Mouse (Mus musculus) CH12.LX (cell line): ENCODE measurements around the gene Col25a1. TPM values are rescaled to one million over a fixed set of nuclear protein-coding genes. Genes with fewer than 3 reads are reported as not detected.

Source experiments
- DNase-seq: peaks from one replicate; pipeline ENCODE4 v3.0.0-alpha.2; 2013; ENCODE audit errors: extremely low read depth
- H3K27ac ChIP-seq: 2 replicates; pipeline ENCODE4 v1.5.1; 2012; ENCODE audit warnings: low read depth, mild to moderate bottlenecking, control low read depth, moderate library complexity; ENCODE audit not compliant: insufficient read depth
- H3K27me3 ChIP-seq: replicated peaks from 2 replicates; pipeline ENCODE3; 2012; ENCODE audit warnings: inconsistent platforms
- H3K36me3 ChIP-seq, 2 experiments: replicated peaks in 1 of 2; 2 replicates each; pipeline versions ENCODE3 to v1.6.1; 2012; ENCODE audit warnings: inconsistent platforms in 1 of 2, low read length in 1 of 2, mild to moderate bottlenecking in 1 of 2, mixed read lengths in 1 of 2, moderate library complexity in 1 of 2; ENCODE audit not compliant: control insufficient read depth in 1 of 2, insufficient read depth in 1 of 2
- H3K4me1 ChIP-seq, 2 experiments: 2 replicates each; pipeline ENCODE4 v1.6.1; 2012; ENCODE audit warnings: inconsistent platforms in 1 of 2, moderate library complexity in 1 of 2; ENCODE audit not compliant: insufficient read depth in 2 of 2, control insufficient read depth in 1 of 2
- H3K4me2 ChIP-seq: 2 replicates; pipeline ENCODE4 v1.6.1; 2012; ENCODE audit warnings: low read depth, mild to moderate bottlenecking, control low read depth; ENCODE audit not compliant: poor library complexity, insufficient read depth, severe bottlenecking
- H3K4me3 ChIP-seq, 3 experiments: fragments of 150-350 bp in 1 of 3; sonication (generic) in 1 of 3; replicated peaks in 1 of 3; 2 replicates each; pipeline versions ENCODE3 to v1.5.1; 2011 to 2012; ENCODE audit warnings: low read depth in 2 of 3, low read length in 2 of 3, mild to moderate bottlenecking in 2 of 3, moderate library complexity in 2 of 3, control low read depth in 1 of 3, improper control_type of control experiment in 1 of 3, inconsistent platforms in 1 of 3, mixed read lengths in 1 of 3; ENCODE audit not compliant: poor library complexity in 1 of 3
- H3K79me2 ChIP-seq: replicated peaks from 2 replicates; pipeline ENCODE4 v1.6.1; 2012; ENCODE audit warnings: mild to moderate bottlenecking, moderate library complexity; ENCODE audit not compliant: control insufficient read depth, poor library complexity, insufficient read depth, severe bottlenecking; ENCODE audit errors: extremely low read depth
- H3K9ac ChIP-seq: 2 replicates; pipeline ENCODE4 v1.6.1; 2012; ENCODE audit warnings: low read depth, mild to moderate bottlenecking, control low read depth, moderate library complexity; ENCODE audit not compliant: insufficient read depth
- H3K9me3 ChIP-seq: replicated peaks from 2 replicates; pipeline ENCODE3; 2012; ENCODE audit warnings: low read length, inconsistent platforms, mixed read lengths
- BHLHE40 ChIP-seq: IDR thresholded peaks from 2 replicates; pipeline ENCODE4 v1.6.1; 2011; ENCODE audit warnings: mild to moderate bottlenecking, low read depth, low read length, improper control_type of control experiment
- CHD1 ChIP-seq: IDR thresholded peaks from 2 replicates; pipeline ENCODE4 v1.6.1; 2012; ENCODE audit warnings: low read depth, low read length, improper control_type of control experiment, inconsistent platforms
- GABPA ChIP-seq: IDR thresholded peaks from 2 replicates; pipeline ENCODE4 v1.6.1; 2012; ENCODE audit warnings: low read depth, low read length, improper control_type of control experiment, inconsistent platforms; ENCODE audit not compliant: insufficient replicate concordance
- JUN ChIP-seq: IDR thresholded peaks from 2 replicates; pipeline ENCODE4 v1.6.1; 2011; ENCODE audit warnings: low read depth, mild to moderate bottlenecking, low read length, improper control_type of control experiment, moderate library complexity; ENCODE audit not compliant: insufficient read depth
- JUND ChIP-seq: conservative IDR thresholded peaks from 2 replicates; pipeline ENCODE4 v1.6.1; 2011; ENCODE audit warnings: low read depth, low read length, improper control_type of control experiment
- KAT2A ChIP-seq: IDR thresholded peaks from 2 replicates; pipeline ENCODE4 v1.6.1; 2012; ENCODE audit warnings: low read length, improper control_type of control experiment, inconsistent platforms; ENCODE audit not compliant: insufficient replicate concordance
- MAFK ChIP-seq: IDR thresholded peaks from 2 replicates; pipeline ENCODE4 v1.6.1; 2011; ENCODE audit warnings: low read length, improper control_type of control experiment; ENCODE audit not compliant: insufficient replicate concordance
- MAZ ChIP-seq: IDR thresholded peaks from 2 replicates; pipeline ENCODE4 v1.6.1; 2012; ENCODE audit warnings: low read depth, mild to moderate bottlenecking, inconsistent platforms, low read length, improper control_type of control experiment, moderate library complexity
- NELFE ChIP-seq: IDR thresholded peaks from 2 replicates; pipeline ENCODE4 v1.6.1; 2011; ENCODE audit warnings: low read depth, low read length, improper control_type of control experiment
- PAX5 ChIP-seq: IDR thresholded peaks from 2 replicates; pipeline ENCODE4 v1.6.1; 2012; ENCODE audit warnings: low read length, inconsistent platforms, mixed read lengths
- UBTF ChIP-seq: IDR thresholded peaks from 2 replicates; pipeline ENCODE4 v1.6.1; 2012; ENCODE audit warnings: low read depth, mild to moderate bottlenecking, inconsistent platforms, low read length, improper control_type of control experiment, moderate library complexity
- USF1 ChIP-seq: IDR thresholded peaks from 2 replicates; pipeline ENCODE4 v1.6.1; 2014; ENCODE audit warnings: low read depth, mild to moderate bottlenecking, inconsistent platforms, low read length, improper control_type of control experiment
- USF2 ChIP-seq: conservative IDR thresholded peaks from 2 replicates; pipeline ENCODE4 v1.6.1; 2011; ENCODE audit warnings: low read depth, low read length, improper control_type of control experiment
- ZC3H11A ChIP-seq: IDR thresholded peaks from 2 replicates; pipeline ENCODE4 v1.6.1; 2012; ENCODE audit warnings: low read depth, mild to moderate bottlenecking, inconsistent platforms, low read length, improper control_type of control experiment
- ZKSCAN1 ChIP-seq: IDR thresholded peaks from 2 replicates; pipeline ENCODE4 v1.6.1; 2012; ENCODE audit warnings: low read depth, inconsistent platforms, low read length, improper control_type of control experiment, borderline replicate concordance
- ZNF384 ChIP-seq: IDR thresholded peaks from 2 replicates; pipeline ENCODE4 v1.6.1; 2012; ENCODE audit warnings: low read depth, low read length, improper control_type of control experiment, inconsistent platforms
- dilution Hi-C: fragments of 300-500 bp; cut with MboI; formaldehyde crosslinking; loops from 2 replicates; pipeline ENCODE4 v1.14.3; 2020; ENCODE audit warnings: low sequenced_read_pairs; ENCODE audit not compliant: extremely low pct_unique_long_range_greater_than_20kb, extremely low pct_ligation_motif_present
- in situ Hi-C: fragments of 300-500 bp; cut with MboI; formaldehyde crosslinking; loops from 3 replicates; pipeline ENCODE4 v1.14.3; 2019; ENCODE audit warnings: low sequenced_read_pairs, low pct_ligation_motif_present, low pct_unique_long_range_greater_than_20kb, mixed read lengths
- polyA plus RNA-seq: library from polyadenylated mRNA; unstranded; fragments of >175 nt; gene quantifications from 2 replicates; pipeline ENCODE4 v1.2.1, GENCODE M21; 2012; ENCODE audit warnings: low read depth; ENCODE audit not compliant: insufficient read length
- total RNA-seq, 2 experiments: library from RNA; depleted of rRNA; stranded (reverse); fragments of 300-350 nt in 1 of 2; fragments of >200 nt in 1 of 2; gene quantifications; 2 replicates each; pipeline ENCODE4 v1.2.3; 2012 to 2014

Gene Col25a1
- total and polyA plus RNA-seq, 3 experiments, result not detected

DNA sequence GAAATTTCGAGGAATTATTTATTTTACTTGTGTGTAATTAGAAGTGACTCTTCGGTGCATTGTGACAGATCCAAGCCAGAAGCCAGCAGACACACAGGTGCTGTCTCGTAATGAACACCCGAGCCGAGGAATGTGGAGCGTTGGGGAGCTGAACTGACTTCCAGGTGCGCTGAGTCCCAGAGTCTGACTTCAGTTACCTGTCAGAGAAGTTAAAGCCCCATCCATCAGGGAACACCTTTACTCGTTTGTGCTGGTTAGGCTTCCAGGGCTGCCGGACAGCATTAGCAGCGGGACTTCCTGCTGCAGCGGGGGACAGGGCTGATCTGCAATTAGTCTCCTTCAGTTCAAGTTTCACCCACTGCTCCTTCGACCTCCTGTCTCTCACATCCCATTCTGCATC, 172.3 kb downstream of the Col25a1 start:
- Histone ChIP-seq H3K27ac (no peak overlapping the region), H3K9ac (no peak overlapping the region), H3K9me3 (no peaks in the 10 kb centered on the region), H3K4me1 (peaks cover 0 to 10% of the 10 kb centered on the region in 2 experiments; a peak in 2 of 4 replicates), H3K4me3 (no peak overlapping the region), H3K4me2 (no peak overlapping the region), H3K36me3 (no peaks in the 10 kb centered on the region), H3K79me2 (no peaks in the 10 kb centered on the region), H3K27me3 (no peaks in the 10 kb centered on the region)
- TF ChIP-seq BHLHE40 (no peak), PAX5 (no peak), ZKSCAN1 (no peak), UBTF (no peak), ZNF384 (no peak), USF2 (no peak), ZC3H11A (no peak), USF1 (no peak), MAFK (no peak), KAT2A (no peak), MAZ (no peak), JUN (no peak), CHD1 (no peak), NELFE (no peak), JUND (no peak), GABPA (no peak)
- in situ Hi-C loops, result no loop called here
- DNase-seq, result no peak
- dilution Hi-C loops, result no loop called here

DNA sequence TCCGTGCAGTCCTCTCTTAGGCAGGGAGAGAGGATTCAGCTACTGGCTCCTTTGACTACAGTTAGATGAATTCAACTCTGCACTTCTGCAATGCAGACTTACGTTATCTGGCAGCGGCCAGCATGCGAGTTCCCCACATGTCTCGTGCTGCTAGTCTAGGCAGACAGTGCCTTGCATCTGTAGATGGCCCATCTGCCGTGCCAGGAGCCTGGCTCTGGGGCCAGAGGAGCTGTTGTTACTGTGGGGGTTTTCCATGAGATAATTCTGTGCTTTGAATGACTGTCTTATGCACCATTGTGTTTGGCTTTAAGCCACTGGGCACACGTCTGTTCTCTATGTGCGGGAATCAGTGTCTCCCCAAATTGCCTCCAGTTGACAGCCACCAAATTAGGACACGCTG, 173.5 kb downstream of the Col25a1 start:
- in situ Hi-C loops, result no loop called here
- no peaks in the 10 kb centered on the region for H3K36me3 ChIP-seq
- H3K9ac ChIP-seq, result no peak overlapping the region
- DNase-seq, result no peak
- no peaks in the 10 kb centered on the region for H3K9me3 ChIP-seq
- no peak overlapping the region for H3K4me2 ChIP-seq
- no peaks in the 10 kb centered on the region for H3K27me3 ChIP-seq
- peak; percentile 55; the same call in 1 of the 2 replicates for TF ChIP-seq BHLHE40
- no peak for TF ChIP-seq JUND
- TF ChIP-seq, all 38 proteins: peak for 1
- Histone ChIP-seq H3K4me3 (no peak overlapping the region), H3K79me2 (no peaks in the 10 kb centered on the region), H3K4me1 (peaks cover 3 to 22% of the 10 kb centered on the region in 2 experiments), H3K27ac (no peak overlapping the region)
- dilution Hi-C loops, result no loop called here
